Mouse (Mus musculus): ENCODE measurements around the gene Gm20517.

- TF ChIP-seq MYOG (IDR thresholded peaks at IDR 0.05; ENCODE audit: control insufficient read depth, extremely low read depth, insufficient read length): no peak
- TF ChIP-seq MAX (IDR thresholded peaks at IDR 0.05): no peak
- TF ChIP-seq CTCF (IDR thresholded peaks at IDR 0.05; ENCODE audit: control insufficient read depth, insufficient read depth, insufficient read length): no peak
- TF ChIP-seq CEBPB (IDR thresholded peaks at IDR 0.05; ENCODE audit: low read depth): no peak
- no peak for TF ChIP-seq USF1 (IDR thresholded peaks at IDR 0.05; ENCODE audit: low read depth)
- TF ChIP-seq FOSL1 (IDR thresholded peaks at IDR 0.05; ENCODE audit: insufficient read depth, low read length, poor library complexity, severe bottlenecking): no peak
Observed at GRCm38 (mm10) chr17:47707961-47708360, 96.6 kb downstream of the Gm20517 start.

Measured in C2C12 (cell line).